Mouse (Mus musculus) heart, embryonic 14.5 days (tissue): ENCODE results near the gene Gdf5. TPM values are rescaled to one million over a fixed set of nuclear protein-coding genes. Genes with fewer than 3 reads are reported as not detected.
"Not testable (repeated sequence)": the region's sequence is repeated elsewhere in the genome, so short reads cannot be mapped to it uniquely, and the experiment has no call there.

Source experiments
- ATAC-seq: fragments of 200-750 bp; cut with Nextera tagmentation; 2 replicates; pipeline ENCODE4 v1.8.0; 2017; ENCODE audit warnings: low read depth, moderate TSS enrichment; ENCODE audit not compliant: insufficient number of reproducible peaks, insufficient read depth, low FRiP score
- H3K27ac ChIP-seq, 2 experiments: fragments of 200-500 bp in 1 of 2; fragments of 300-500 bp in 1 of 2; sonication (generic) in 1 of 2; replicated peaks in 1 of 2; 2 replicates each; pipeline ENCODE4 v1.5.1; 2012 to 2014; ENCODE audit warnings: low read depth in 2 of 2, low read length in 2 of 2, control low read depth in 1 of 2, mild to moderate bottlenecking in 1 of 2, mixed read lengths in 1 of 2; ENCODE audit not compliant: control insufficient read depth in 1 of 2, insufficient read depth in 1 of 2
- H3K27me3 ChIP-seq: fragments of 300-500 bp; sonication (generic); 2 replicates; pipeline ENCODE4 v1.6.1; 2014; ENCODE audit warnings: mild to moderate bottlenecking, low read length, control low read depth; ENCODE audit not compliant: control insufficient read depth, insufficient read depth
- H3K36me3 ChIP-seq: fragments of 300-500 bp; sonication (generic); 2 replicates; pipeline ENCODE4 v1.6.1; 2014; ENCODE audit warnings: mild to moderate bottlenecking, control low read depth, low read length, mixed read lengths; ENCODE audit not compliant: control insufficient read depth, insufficient read depth
- H3K4me1 ChIP-seq, 2 experiments: fragments of 200-500 bp in 1 of 2; fragments of 300-500 bp in 1 of 2; sonication (generic) in 1 of 2; 2 replicates each; pipeline ENCODE4 v1.6.1; 2012 to 2014; ENCODE audit warnings: low read length in 2 of 2, control low read depth in 1 of 2, mixed read lengths in 1 of 2; ENCODE audit not compliant: control insufficient read depth in 2 of 2, insufficient read depth in 2 of 2
- H3K4me2 ChIP-seq: fragments of 300-500 bp; sonication (generic); 2 replicates; pipeline ENCODE4 v1.6.1; 2014; ENCODE audit warnings: mild to moderate bottlenecking, low read length
- H3K4me3 ChIP-seq, 2 experiments: fragments of 200-500 bp in 1 of 2; fragments of 300-500 bp in 1 of 2; sonication (generic) in 1 of 2; 2 replicates each; pipeline ENCODE4 v1.5.1; 2012 to 2014; ENCODE audit warnings: low read length in 2 of 2, mild to moderate bottlenecking in 2 of 2, control low read depth in 1 of 2, low read depth in 1 of 2, moderate library complexity in 1 of 2; ENCODE audit not compliant: control insufficient read depth in 1 of 2, insufficient read depth in 1 of 2
- H3K9ac ChIP-seq: fragments of 300-500 bp; sonication (generic); 2 replicates; pipeline ENCODE4 v1.6.1; 2014; ENCODE audit warnings: mild to moderate bottlenecking, low read length
- H3K9me3 ChIP-seq: fragments of 300-500 bp; sonication (generic); 2 replicates; pipeline ENCODE4 v1.6.1; 2016; ENCODE audit warnings: low read length, control low read depth; ENCODE audit not compliant: control insufficient read depth
- WGBS: fragments of 180-500 bp; shearing (Covaris S2); extraction: QIAGEN DNeasy Blood & Tissue Kit; methylation state at CpG from one replicate; pipeline ENCODE4 v1.1.7; 2014; 5-methylcytosine and 5-hydroxymethylcytosine counted together
- polyA plus RNA-seq: library from polyadenylated mRNA; unstranded; fragments of >200 nt; fragmentation: Nextera tagmentation; extraction: Ambion mirVana; gene quantifications from 2 replicates; pipeline ENCODE4 v1.2.1, GENCODE M21; 2014

Gene Gdf5
- polyA plus RNA-seq, 1 experiment from 2014 or later, result 0.27 TPM

GRCm38 (mm10) chr2:155941697-155942442, 3.3 kb downstream of the Gdf5 start:
- H3K4me3 ChIP-seq, result no peak overlapping the region
- no peaks in the 10 kb centered on the region for H3K36me3 ChIP-seq
- H3K9me3 ChIP-seq, result no peaks in the 10 kb centered on the region
- H3K27me3 ChIP-seq, result peaks cover 12% of the 10 kb centered on the region
- no peak overlapping the region for H3K9ac ChIP-seq
- 84% methylated on average over 40 of the region's 40 CpGs for WGBS
- no peak overlapping the region for H3K4me2 ChIP-seq
- ATAC-seq, result no peak
- no peak overlapping the region for H3K27ac ChIP-seq
- peaks cover 0 to 2% of the 10 kb centered on the region in 2 experiments; a peak in 1 of 4 replicates for H3K4me1 ChIP-seq

DNA sequence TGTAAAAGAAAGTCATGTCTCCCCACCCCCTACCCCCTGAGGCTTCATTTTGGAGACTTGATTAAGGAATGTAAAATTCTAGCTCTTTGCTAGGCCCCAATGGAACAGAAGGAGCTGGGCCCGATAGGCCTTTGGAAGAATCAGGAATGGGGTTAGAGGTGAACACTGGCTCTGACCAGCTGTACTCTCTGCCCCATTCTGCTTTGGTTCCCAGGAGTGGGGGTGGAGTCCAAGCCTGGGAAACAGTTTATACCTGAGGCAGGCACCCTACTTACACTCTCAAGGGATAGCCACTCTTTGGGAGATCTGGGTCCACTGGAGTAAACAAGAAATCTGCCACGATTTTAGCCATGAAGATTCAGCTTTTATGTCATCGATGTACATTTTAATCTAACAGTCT, 4.5 kb downstream of the Gdf5 start, which contains the start of gene Gm15557:
Gm15557 (plus strand) TSS at position 48 of the 400 bp plus-strand sequence.
- 83% methylated on average over 3 of the region's 3 CpGs for WGBS
- ATAC-seq, result no peak

GRCm38 (mm10) chr2:155939897-155940529, 5.2 kb downstream of the Gdf5 start:
- H3K4me1 ChIP-seq, result peaks cover 0 to 2% of the 10 kb centered on the region in 2 experiments; a peak in 1 of 4 replicates
- ATAC-seq, result no peak
- H3K36me3 ChIP-seq, result no peaks in the 10 kb centered on the region
- no peak overlapping the region for H3K4me3 ChIP-seq
- H3K9me3 ChIP-seq, result no peaks in the 10 kb centered on the region
- H3K27ac ChIP-seq, result no peak overlapping the region
- WGBS, result 72% methylated on average over 7 of the region's 7 CpGs
- no peak overlapping the region for H3K4me2 ChIP-seq
- H3K9ac ChIP-seq, result no peak overlapping the region
- peaks cover 6% of the 10 kb centered on the region; the same call in 1 of the 2 replicates for H3K27me3 ChIP-seq

More for the DNA sequence above, 4.5 kb downstream of the Gdf5 start, which contains the start of gene Gm15557:
- H3K27ac ChIP-seq, result no peak within 1 kb of the TSS
- peaks cover 6% of the 10 kb centered on the region; the same call in 1 of the 2 replicates for H3K27me3 ChIP-seq
- H3K4me2 ChIP-seq, result no peak within 1 kb of the TSS
- H3K9ac ChIP-seq, result no peak within 1 kb of the TSS
- H3K9me3 ChIP-seq, result no peaks in the 10 kb centered on the region
- H3K4me3 ChIP-seq, result no peak within 1 kb of the TSS
- peaks cover 0 to 2% of the 10 kb centered on the region in 2 experiments; a peak in 1 of 4 replicates for H3K4me1 ChIP-seq
- no peaks in the 10 kb centered on the region for H3K36me3 ChIP-seq

DNA sequence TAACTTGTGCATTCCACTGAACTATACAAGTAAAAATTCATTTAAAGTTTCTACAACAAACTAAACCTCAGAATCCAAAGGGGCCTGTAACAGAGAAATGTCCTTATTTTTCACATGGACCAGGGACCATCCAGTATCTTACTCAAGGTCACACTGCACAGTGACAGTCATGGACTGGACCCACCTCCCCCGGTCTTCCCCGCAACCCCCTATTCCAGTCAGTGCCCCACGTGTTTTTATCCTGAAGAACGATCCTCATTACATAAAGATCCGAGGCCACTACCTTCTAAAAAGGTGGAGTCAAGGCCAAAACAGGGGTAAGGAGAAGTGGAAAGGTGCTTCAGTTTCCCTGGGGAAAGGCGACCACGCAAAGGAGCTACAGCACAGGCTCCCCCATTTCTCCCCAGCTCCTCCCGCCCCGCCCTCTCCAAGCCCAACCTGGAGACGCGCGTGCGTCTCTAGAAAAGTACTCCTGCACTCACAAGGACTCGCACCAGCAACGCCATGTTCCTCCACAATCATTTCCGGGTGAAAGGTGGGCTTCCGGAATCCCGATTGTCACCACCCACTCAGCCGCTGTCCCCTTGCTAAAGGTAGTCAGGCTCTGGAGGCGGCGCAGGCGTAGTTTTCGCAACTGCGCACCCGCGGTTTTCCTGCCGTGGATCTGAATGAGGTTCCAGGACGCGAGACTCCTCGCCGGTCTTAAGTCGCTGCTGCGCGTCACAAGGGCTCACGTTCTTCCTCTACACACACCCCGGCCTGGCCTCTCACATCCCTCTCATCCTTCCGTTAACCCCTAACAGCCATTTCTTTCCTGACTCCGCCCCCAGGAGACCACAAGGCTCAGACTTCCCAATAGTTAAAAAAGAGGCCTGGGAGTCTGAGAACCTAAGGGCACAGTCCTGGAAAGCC, 15.4 kb downstream of the Gdf5 start, which contains the start of gene Uqcc1:
Uqcc1 (minus strand) TSS at position 780 of the 912 bp plus-strand sequence.
- peak; percentile 87 for ATAC-seq
- Histone ChIP-seq H3K4me2 (peak within 1 kb of the TSS; percentile 69), H3K27ac (peak within 1 kb of the TSS; percentile 85 to 94), H3K27me3 (no peaks in the 10 kb centered on the region), H3K36me3 (no peaks in the 10 kb centered on the region), H3K9ac (peak within 1 kb of the TSS; percentile 80), H3K4me1 (peaks cover 6 to 10% of the 10 kb centered on the region in 2 experiments), H3K9me3 (no peaks in the 10 kb centered on the region), H3K4me3 (peak within 1 kb of the TSS; percentile 75 to 93)
- WGBS, result under 1% methylated on average over 38 of the region's 38 CpGs

GRCm38 (mm10) chr2:155928711-155929345, 16.3 kb downstream of the Gdf5 start:
- 71% methylated on average over 7 of the region's 7 CpGs for WGBS
- Histone ChIP-seq H3K4me2 (peak overlapping the region; percentile 69), H3K27ac (peak overlapping the region; percentile 8 to 85; a peak in 3 of 4 replicates), H3K4me3 (peak overlapping the region; percentile 75 to 93; a peak in 3 of 4 replicates), H3K9ac (peak overlapping the region; percentile 80), H3K27me3 (no peaks in the 10 kb centered on the region), H3K9me3 (no peaks in the 10 kb centered on the region), H3K4me1 (peaks cover 6 to 10% of the 10 kb centered on the region in 2 experiments), H3K36me3 (peaks cover 4% of the 10 kb centered on the region; the same call in 1 of the 2 replicates)
- ATAC-seq, result no peak

DNA sequence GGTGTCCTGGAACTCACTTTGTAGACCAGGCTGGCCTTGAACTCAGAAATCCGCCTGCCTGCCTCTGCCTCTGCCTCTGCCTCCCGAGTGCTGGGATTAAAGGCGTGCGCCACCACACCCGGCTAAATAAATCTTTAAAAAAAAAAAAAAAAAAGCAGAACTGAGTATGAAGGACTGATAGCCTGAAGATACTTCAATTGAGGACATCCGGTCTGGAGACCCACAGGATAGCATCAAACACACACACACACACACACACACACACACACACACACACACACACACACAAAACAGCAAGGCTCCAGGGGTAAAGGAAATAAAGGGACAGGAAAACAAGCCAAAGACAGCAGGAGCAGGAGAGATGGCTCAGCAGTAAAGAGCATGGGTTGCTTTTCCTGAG, 20.0 kb downstream of the Gdf5 start:
- peaks cover 20% of the 10 kb centered on the region for H3K36me3 ChIP-seq
- not testable (repeated sequence) for H3K4me2 ChIP-seq, H3K27ac ChIP-seq, H3K4me1 ChIP-seq, ATAC-seq, H3K9me3 ChIP-seq, H3K4me3 ChIP-seq, H3K27me3 ChIP-seq, H3K9ac ChIP-seq
- WGBS, result 95% methylated on average over 6 of the region's 6 CpGs
